11 mouse cellular contexts compared by ENCODE assay signal in genomic region chr13:24656719-24657497, GRCm38 (mm10).
A peak's percentile ranks its signal among the peaks of the same experiment; 100 is the strongest.
DNase-seq lines count a peak whose midpoint lies in the region; ATAC-seq lines count a peak whose summit lies in the region.
"Had no signal": no experiment of that assay in that cellular context is flagged by ENCODE, and none has a peak within 500 bp of the region (broad histone marks: within the 10 kb centered on the region; RNA-seq: fewer than 3 reads in every experiment).

No protein-coding gene starts in this region.

- peak overlapping the region; percentile 67 for H3K27ac ChIP-seq in forebrain, embryonic 14.5 days (ENCODE audit: low read depth, low read length)
- peak overlapping the region; percentile 84 for H3K27ac ChIP-seq in midbrain, embryonic 13.5 days
- H3K27ac ChIP-seq: kidney, embryonic 15.5 days; lung, embryonic 15.5 days had no signal

- peak; percentile 84 for ATAC-seq in forebrain, embryonic 14.5 days
- ATAC-seq in midbrain, embryonic 13.5 days: peak; percentile 90
- ATAC-seq: Patski had no signal

- H3K36me3 ChIP-seq in forebrain, embryonic 14.5 days (ENCODE audit: control insufficient read depth, insufficient read depth, low read length): no peaks in the 10 kb centered on the region
- no peaks in the 10 kb centered on the region for H3K36me3 ChIP-seq in midbrain, embryonic 13.5 days
- H3K36me3 ChIP-seq: kidney, embryonic 15.5 days; lung, embryonic 15.5 days had no signal

- H3K4me3 ChIP-seq in forebrain, embryonic 14.5 days (ENCODE audit: low read depth, low read length): no peak overlapping the region
- H3K4me3 ChIP-seq in midbrain, embryonic 13.5 days (replicated peaks): peak overlapping the region; percentile 10; the same call in 1 of the 2 replicates
- H3K4me3 ChIP-seq: kidney, embryonic 15.5 days; lung, embryonic 15.5 days had no signal

- peak overlapping the region; percentile 40; the same call in 1 of the 2 replicates for H3K4me2 ChIP-seq in forebrain, embryonic 14.5 days (ENCODE audit: low read length)
- H3K4me2 ChIP-seq in midbrain, embryonic 13.5 days (replicated peaks): peak overlapping the region; percentile 43
- H3K4me2 ChIP-seq: heart, embryonic 11.5 days; kidney, embryonic 15.5 days; lung, embryonic 15.5 days had no signal

- peak overlapping the region; percentile 38; the same call in 1 of the 2 replicates for H3K9ac ChIP-seq in forebrain, embryonic 14.5 days (ENCODE audit: low read length)
- 0 out of 2 replicates have a peak overlapping the region, but pooled peaks have one; percentile 28 for H3K9ac ChIP-seq in midbrain, embryonic 13.5 days (replicated peaks)
- H3K9ac ChIP-seq: kidney, embryonic 15.5 days; lung, embryonic 15.5 days had no signal

- peaks cover 6% of the 10 kb centered on the region; the same call in 1 of the 2 replicates for H3K4me1 ChIP-seq in forebrain, embryonic 14.5 days (ENCODE audit: control insufficient read depth, insufficient read depth, low read length)
- H3K4me1 ChIP-seq in midbrain, embryonic 13.5 days (replicated peaks): peaks cover 27% of the 10 kb centered on the region

- H3K27me3 ChIP-seq in forebrain, embryonic 14.5 days (replicated peaks; ENCODE audit: control insufficient read depth, insufficient read depth, low read length): no peaks in the 10 kb centered on the region
- no peaks in the 10 kb centered on the region for H3K27me3 ChIP-seq in midbrain, embryonic 13.5 days
- H3K27me3 ChIP-seq: kidney, embryonic 15.5 days; lung, embryonic 15.5 days; Patski had no signal

- DNase-seq in 416B (ENCODE audit: low read depth): peak; percentile 31
- peak; percentile 69 for DNase-seq in Muller cell, postnatal 12 days (ENCODE audit: inconsistent ontology term)
- peak; percentile 83 for DNase-seq in forebrain, embryonic 14.5 days (ENCODE audit: low spot score)
- no peak for DNase-seq in kidney, postnatal 10 days
- no peak for DNase-seq in left cerebral cortex, adult 8-10 months (ENCODE audit: low spot score in 2 of 2)
- DNase-seq in cerebellum, adult 9-10 months: no peak

- no peaks in the 10 kb centered on the region for H3K9me3 ChIP-seq in forebrain, embryonic 14.5 days (replicated peaks; ENCODE audit: control insufficient read depth, low read length)
- H3K9me3 ChIP-seq in midbrain, embryonic 13.5 days: no peaks in the 10 kb centered on the region
- H3K9me3 ChIP-seq: kidney, embryonic 15.5 days; lung, embryonic 15.5 days had no signal

- WGBS in forebrain, embryonic 14.5 days: 4% methylated on average over 15 of the region's 15 CpGs
- 6% methylated on average over 15 of the region's 15 CpGs for WGBS in midbrain, embryonic 13.5 days

Comparison
In these comparisons a context has a peak if more than half of its experiments do, and no peak if none do; other contexts are left out.
1. DNase-seq: peak in 416B (single experiment), Muller cell, postnatal 12 days (single experiment) and forebrain, embryonic 14.5 days (single experiment); none in kidney, postnatal 10 days (single experiment), left cerebral cortex, adult 8-10 months (0 of 2) and cerebellum, adult 9-10 months (single experiment).